Mouse (Mus musculus): Measurements from ENCODE around the gene Nt5dc2.

DNA sequence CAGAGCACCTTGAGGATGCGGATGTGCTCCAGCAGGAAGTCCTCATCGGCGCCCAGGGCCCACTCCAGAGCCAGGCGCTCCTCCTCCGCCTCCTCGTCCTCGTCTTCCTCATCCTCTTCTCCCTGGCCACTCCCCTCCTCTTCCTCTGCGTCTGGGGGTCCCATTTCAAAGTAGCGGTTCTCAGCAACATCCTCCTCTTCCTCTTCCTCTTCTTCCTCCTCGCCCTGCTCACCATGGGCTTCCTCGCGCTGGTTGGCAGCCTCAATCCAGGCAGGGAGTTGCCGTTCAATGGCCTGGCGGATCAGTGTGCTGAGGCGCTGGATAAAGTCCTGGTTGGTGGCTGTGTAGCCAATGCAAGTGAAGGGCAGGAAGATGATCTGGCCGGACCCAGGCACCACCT lies 46.4 kb downstream of the Nt5dc2 start:
- TF ChIP-seq CTCF (IDR thresholded peaks at IDR 0.05) (no peak), EP300 (IDR thresholded peaks at IDR 0.05) (no peak)

Measured in lung, postnatal 0 days (tissue).